Mouse (Mus musculus) macrophage (primary cell): Measurements from ENCODE around the gene Micu1. TPM values are rescaled to one million over a fixed set of nuclear protein-coding genes. Genes with fewer than 3 reads are reported as not detected.

Source experiments
- H3K27ac ChIP-seq: fragments of 350-480 bp; formaldehyde crosslinking; 2 replicates; pipeline ENCODE4 v1.9.0; 2021
- H3K36me3 ChIP-seq: fragments of 350-480 bp; formaldehyde crosslinking; 2 replicates; pipeline ENCODE4 v1.9.0; 2021; ENCODE audit errors: inconsistent target
- H3K4me3 ChIP-seq: fragments of 350-480 bp; formaldehyde crosslinking; 2 replicates; pipeline ENCODE4 v1.9.0; 2021; ENCODE audit errors: inconsistent target
- H3K79me2 ChIP-seq: fragments of 350-480 bp; formaldehyde crosslinking; 2 replicates; pipeline ENCODE4 v1.9.0; 2021; ENCODE audit errors: inconsistent target
- WGBS: methylation state at CpG from one replicate; pipeline ENCODE4 v1.1.7; 2026; ENCODE audit warnings: inconsistent platforms; ENCODE audit not compliant: missing documents; 5-methylcytosine and 5-hydroxymethylcytosine counted together
- polyA plus RNA-seq: library from polyadenylated mRNA; stranded (reverse); fragments of 250-400 nt; gene quantifications from 3 replicates; pipeline ENCODE4 v1.2.4, GENCODE M21; 2018; ENCODE audit warnings: inconsistent platforms

Gene Micu1
- polyA plus RNA-seq, 1 experiment from 2014 or later = 52.7 TPM

DNA sequence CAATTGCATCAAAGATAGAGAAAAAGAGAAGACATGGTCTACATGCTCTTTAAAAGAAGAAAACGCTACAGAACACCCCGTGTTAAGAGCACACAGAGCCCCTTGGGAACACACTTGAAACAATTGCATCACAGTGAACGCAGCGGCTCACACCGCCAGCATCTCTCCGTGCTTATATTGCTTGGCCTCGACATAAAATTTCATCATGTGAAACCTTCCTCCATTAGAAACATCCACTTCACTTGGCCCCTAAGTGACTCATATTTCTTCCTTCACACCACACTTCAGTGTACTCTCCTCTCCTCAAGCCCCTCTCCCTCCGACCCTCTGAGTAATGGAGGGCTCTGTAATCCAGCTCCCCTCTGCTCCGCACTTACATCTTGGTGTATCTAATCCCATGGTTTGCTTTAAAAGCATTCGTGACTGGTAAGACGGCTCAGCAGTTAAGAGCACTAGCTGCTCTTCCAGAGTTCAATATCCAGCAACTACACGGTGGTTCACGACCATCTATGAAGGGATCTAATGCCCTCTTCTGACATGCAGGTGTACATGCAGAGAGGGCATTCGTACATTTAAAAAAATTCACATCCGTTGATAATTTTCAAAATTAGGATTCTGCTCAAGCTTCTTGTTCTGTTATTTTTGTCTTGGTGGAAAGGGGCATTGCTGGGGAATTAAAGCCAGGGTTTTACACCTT, 175.3 kb downstream of the Micu1 start:
- no peaks in the 10 kb centered on the region for H3K36me3 ChIP-seq
- H3K4me3 ChIP-seq = no peak overlapping the region
- 79% methylated on average over 15 of the region's 15 CpGs for WGBS
- no peak overlapping the region for H3K27ac ChIP-seq
- peaks cover 27% of the 10 kb centered on the region for H3K79me2 ChIP-seq

DNA sequence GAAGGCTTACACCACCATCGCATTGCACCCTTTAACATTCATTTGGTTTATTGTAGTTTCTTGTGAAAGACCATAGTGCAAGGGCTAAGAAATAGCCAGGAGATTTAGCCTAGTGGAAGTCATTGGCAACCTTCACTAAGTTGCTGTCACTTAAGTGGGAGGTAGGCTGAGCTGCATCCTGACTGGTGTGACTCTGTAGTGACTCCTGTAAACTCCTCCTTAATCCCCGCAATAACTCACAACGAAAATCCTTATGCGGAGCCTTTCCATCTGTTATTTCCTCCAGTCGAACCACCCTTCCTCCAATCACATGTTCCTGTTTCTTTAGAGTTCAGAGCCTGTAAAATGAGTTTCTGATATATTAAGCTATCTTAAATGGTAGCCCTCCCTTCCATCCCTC, 176.5 kb downstream of the Micu1 start:
- no peaks in the 10 kb centered on the region for H3K36me3 ChIP-seq
- peak overlapping the region; percentile 55 for H3K27ac ChIP-seq
- WGBS = 16% methylated on average over 5 of the region's 5 CpGs
- H3K79me2 ChIP-seq = peaks cover 40% of the 10 kb centered on the region
- H3K4me3 ChIP-seq = peak overlapping the region; percentile 97

DNA sequence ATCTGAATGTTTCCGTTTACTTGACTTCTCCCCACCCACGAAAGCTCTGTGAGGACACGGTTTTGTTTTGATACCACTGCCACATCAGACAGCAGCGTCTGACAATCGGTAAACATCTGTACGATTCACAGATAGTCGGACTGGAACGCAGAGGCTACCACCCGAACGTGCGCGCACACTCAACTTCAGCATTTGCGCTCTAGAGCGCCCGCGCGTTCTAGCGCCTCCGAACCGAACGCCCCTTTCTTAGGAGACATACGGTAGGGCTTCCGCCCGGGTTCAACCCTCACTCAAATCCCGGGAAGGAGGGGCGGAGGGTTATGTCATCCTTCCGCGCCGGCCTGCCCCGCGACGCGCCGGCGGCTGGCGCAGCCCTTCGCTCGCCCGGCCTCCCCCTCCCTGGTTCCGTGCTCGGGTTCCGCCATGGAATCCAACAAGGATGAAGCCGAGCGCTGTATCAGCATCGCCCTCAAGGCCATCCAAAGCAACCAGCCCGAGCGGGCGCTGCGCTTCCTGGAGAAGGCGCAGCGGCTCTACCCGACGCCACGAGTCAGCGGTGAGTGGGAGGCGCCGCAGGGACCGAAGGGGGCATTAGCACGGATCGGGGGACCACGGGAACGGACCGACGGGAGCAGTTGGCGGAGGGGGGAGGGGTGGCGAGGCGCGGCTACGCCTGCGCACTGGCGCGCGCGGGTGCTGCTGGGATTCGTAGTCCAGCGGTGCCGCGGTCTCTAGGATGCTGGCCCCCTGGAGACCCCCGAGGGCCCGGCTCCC, 177.2 kb downstream of the Micu1 start, which contains the start of gene Dnajb12:
Gene Dnajb12, plus strand, starts transcription at position 302 of the 774 bp plus-strand sequence.
- Histone ChIP-seq H3K36me3 (no peaks in the 10 kb centered on the region), H3K79me2 (peaks cover 46% of the 10 kb centered on the region), H3K4me3 (peak within 1 kb of the TSS; percentile 97), H3K27ac (peak within 1 kb of the TSS; percentile 80)
- WGBS = 1% methylated on average over 80 of the region's 80 CpGs

GRCm38 (mm10) chr10:59880029-59880386, 177.7 kb downstream of the Micu1 start:
- H3K79me2 ChIP-seq = peaks cover 52% of the 10 kb centered on the region
- H3K4me3 ChIP-seq = peak overlapping the region; percentile 97
- H3K36me3 ChIP-seq = no peaks in the 10 kb centered on the region
- WGBS = 0% methylated on average over 13 of the region's 13 CpGs
- peak overlapping the region; percentile 80 for H3K27ac ChIP-seq

GRCm38 (mm10) chr10:59880837-59881236, 178.6 kb downstream of the Micu1 start:
- H3K79me2 ChIP-seq = peaks cover 60% of the 10 kb centered on the region
- H3K27ac ChIP-seq = no peak overlapping the region
- no peaks in the 10 kb centered on the region for H3K36me3 ChIP-seq
- 48% methylated on average over 6 of the region's 7 CpGs for WGBS
- peak overlapping the region; percentile 97 for H3K4me3 ChIP-seq

- Histone ChIP-seq H3K79me2 (peaks cover 93% of the 10 kb centered on the region), H3K4me3 (no peak overlapping the region), H3K36me3 (no peaks in the 10 kb centered on the region), H3K27ac (0 out of 2 replicates have a peak overlapping the region, but pooled peaks have one; percentile 4)
- WGBS = 93% methylated on average over 10 of the region's 10 CpGs
These were observed 182.3 kb downstream of the Micu1 start for GRCm38 (mm10) chr10:59884327-59885173.

- peaks cover 96% of the 10 kb centered on the region for H3K79me2 ChIP-seq
- 77% methylated on average over 14 of the region's 14 CpGs for WGBS
- H3K4me3 ChIP-seq = no peak overlapping the region
- peaks cover under 1% of the 10 kb centered on the region; the same call in 1 of the 2 replicates for H3K36me3 ChIP-seq
- peak overlapping the region; percentile 4; the same call in 1 of the 2 replicates for H3K27ac ChIP-seq
These were observed 183.2 kb downstream of the Micu1 start for GRCm38 (mm10) chr10:59885174-59886080.

DNA sequence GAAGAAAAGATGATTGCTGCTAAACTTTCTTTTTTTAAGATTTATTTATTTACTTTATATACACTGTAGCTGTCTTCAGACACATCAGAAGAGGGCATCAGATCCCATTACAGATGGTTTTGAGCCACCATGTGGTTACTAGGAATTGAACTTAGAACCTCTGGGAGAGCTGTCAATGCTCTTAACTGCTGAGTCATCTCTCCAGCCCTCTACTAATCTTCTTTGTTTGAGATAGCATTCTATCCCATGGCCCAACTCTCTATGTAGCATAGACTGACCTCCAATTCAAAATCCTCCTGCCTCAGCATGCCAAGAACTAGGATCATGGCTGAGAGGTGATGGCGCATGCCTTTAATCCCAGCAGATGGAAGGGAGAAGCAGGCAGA, 183.8 kb downstream of the Micu1 start:
- 100% methylated on average over 1 of the region's 1 CpGs for WGBS
- Histone ChIP-seq H3K27ac (peak overlapping the region; percentile 4; the same call in 1 of the 2 replicates), H3K4me3 (no peak overlapping the region), H3K79me2 (peaks cover 93% of the 10 kb centered on the region), H3K36me3 (peaks cover 7% of the 10 kb centered on the region; the same call in 1 of the 2 replicates)

DNA sequence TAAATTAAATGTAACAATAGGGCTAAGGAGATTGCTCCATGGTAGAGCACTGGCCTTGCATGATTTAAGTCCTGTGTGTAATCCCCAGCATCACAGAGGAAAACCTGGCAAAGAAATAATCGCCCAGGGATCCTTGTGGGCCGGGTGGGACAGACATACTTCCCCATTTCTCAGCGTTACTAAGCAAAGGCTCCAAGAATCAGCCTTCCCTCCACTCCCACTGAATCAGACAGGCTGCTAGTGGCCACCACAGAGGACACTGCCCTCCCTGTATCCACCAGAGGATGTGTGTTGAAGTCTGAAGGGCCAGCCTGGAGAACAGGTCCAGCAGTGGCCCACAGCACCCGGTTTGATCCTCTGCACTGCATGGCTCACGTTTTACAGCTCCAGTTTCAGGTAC, 185.2 kb downstream of the Micu1 start:
- WGBS = 21% methylated on average over 5 of the region's 5 CpGs
- Histone ChIP-seq H3K27ac (peak overlapping the region; percentile 49), H3K79me2 (peaks cover 79% of the 10 kb centered on the region), H3K4me3 (no peak overlapping the region; the same call in 1 of the 2 replicates), H3K36me3 (peaks cover 20% of the 10 kb centered on the region; the same call in 1 of the 2 replicates)

DNA sequence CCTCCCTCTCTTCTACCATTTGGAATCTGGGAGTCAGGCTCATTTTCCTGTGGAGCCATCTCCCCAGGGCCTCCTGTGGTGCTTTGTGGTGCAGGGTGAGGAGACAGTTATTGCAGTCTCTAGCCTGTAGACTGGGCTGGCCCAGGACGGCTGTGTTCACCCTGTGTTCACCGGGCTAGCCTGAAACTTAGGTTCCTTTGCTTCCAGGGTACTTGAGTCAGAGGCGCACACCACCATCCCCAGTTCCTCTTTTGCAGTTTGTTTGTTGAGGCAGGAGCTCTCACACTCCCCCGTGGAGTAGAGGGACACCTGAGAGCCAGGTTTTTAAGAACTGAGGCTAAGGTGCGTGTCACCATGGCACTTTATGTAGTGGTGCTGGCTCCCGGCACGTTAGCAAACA, 187.1 kb downstream of the Micu1 start:
- WGBS = 49% methylated on average over 7 of the region's 7 CpGs
- peaks cover 37% of the 10 kb centered on the region for H3K36me3 ChIP-seq
- no peak overlapping the region for H3K4me3 ChIP-seq
- H3K27ac ChIP-seq = no peak overlapping the region
- peaks cover 60% of the 10 kb centered on the region for H3K79me2 ChIP-seq

DNA sequence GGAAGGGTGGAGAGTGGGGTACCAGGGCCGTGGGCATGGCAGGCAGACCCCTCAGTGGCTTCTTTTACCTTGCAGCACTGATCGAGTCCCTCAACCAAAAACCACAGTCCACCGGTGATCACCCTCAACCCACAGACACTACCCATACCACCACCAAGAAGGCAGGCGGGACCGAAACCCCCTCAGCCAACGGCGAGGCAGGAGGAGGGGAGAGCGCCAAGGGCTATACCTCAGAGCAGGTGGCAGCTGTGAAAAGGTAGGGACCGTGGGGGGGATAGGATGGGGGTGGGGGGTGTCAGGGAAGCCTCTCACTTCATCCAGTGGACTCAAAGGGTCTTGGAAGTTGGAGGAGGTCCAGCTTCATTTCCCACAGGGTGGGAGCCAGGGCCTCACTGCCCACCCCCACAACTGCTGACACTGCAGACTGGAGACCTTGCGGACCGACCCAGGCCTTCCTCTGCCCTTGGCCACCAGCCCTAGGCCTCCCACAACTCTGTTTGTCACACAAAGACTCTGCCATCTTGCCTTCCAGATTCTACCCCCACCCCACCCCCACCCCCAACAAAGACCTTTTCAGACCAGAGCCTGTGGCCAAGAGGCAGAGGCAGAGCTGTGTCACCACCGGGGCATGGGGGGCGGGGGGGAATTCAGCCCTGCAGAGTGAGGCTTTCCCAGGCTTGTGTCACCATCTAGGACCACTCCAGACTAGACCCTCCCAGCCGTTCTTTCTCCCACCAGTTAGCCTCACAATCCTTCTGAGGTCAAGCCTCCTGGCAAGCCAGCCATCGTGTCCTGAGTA, 187.9 kb downstream of the Micu1 start:
- 91% methylated on average over 14 of the region's 15 CpGs for whole genome bisulfite sequencing
- Histone ChIP-seq H3K36me3 (peaks cover 39% of the 10 kb centered on the region), H3K79me2 (peaks cover 52% of the 10 kb centered on the region), H3K27ac (no peak overlapping the region), H3K4me3 (no peak overlapping the region)

- 53% methylated on average over 6 of the region's 6 CpGs for WGBS
- no peak overlapping the region for H3K27ac ChIP-seq
- peaks cover 49% of the 10 kb centered on the region for H3K36me3 ChIP-seq
- H3K4me3 ChIP-seq = no peak overlapping the region
- H3K79me2 ChIP-seq = peaks cover 28% of the 10 kb centered on the region
These were observed 190.7 kb downstream of the Micu1 start for GRCm38 (mm10) chr10:59892977-59893376.
